Mouse (Mus musculus): ENCODE measurements at regions not wholly inside any gene's neighbourhood (a gene's known extent, or its start where the extent isn't known, plus 50 kb on each side); places are given as distances from the start of the nearest gene placed in this dataset.
A peak's percentile ranks its signal among the peaks of the same experiment; 100 is the strongest.

DNA sequence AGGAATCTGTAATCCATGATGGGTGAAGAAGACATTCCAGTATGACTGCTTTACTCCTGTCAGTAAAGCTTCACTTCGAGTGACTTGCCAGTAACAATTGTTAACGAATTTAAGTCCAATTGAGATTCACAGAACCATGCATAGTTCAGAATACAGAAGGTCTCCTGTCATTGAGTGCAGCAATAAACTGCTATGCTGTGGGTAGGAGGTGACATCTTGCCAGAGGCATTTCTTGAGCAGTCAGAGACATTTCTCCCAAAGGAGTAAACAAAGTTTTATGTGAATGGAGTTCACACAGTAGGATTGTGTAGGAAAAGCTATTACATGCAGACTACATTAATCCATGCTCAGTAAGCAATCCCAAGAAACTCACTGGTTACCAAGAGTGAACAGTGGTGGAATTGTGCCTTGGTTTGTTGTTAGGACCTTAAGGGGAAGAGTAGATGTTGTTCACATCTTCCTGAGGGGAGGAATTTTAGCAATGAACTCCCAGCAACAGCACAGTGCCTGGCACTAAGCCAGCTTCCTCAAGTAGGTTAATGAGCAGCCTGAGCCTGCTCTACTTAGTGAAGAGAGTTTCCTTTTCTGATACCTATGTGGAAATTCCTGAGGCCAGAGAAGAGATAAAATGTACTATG lies 149.1 kb upstream of the Syndig1 start:
- H3K4me3 ChIP-seq (replicated peaks; ENCODE audit: low read length) = no peak overlapping the region
- H3K27me3 ChIP-seq (replicated peaks; ENCODE audit: control insufficient read depth, insufficient read depth, low read length) = no peaks in the 10 kb centered on the region
- H3K4me1 ChIP-seq (replicated peaks; ENCODE audit: control insufficient read depth, insufficient read depth, low read length) = no peaks in the 10 kb centered on the region
- no peaks in the 10 kb centered on the region for H3K9me3 ChIP-seq (ENCODE audit: control insufficient read depth, low read length)
- H3K36me3 ChIP-seq (ENCODE audit: control insufficient read depth, insufficient read depth) = no peaks in the 10 kb centered on the region
- 22% methylated on average over 2 of the region's 2 CpGs for WGBS
- H3K4me2 ChIP-seq (ENCODE audit: low read length) = no peak overlapping the region
- no peak overlapping the region for H3K27ac ChIP-seq (ENCODE audit: low read length)
- ATAC-seq = peak; percentile 66
- H3K9ac ChIP-seq (replicated peaks; ENCODE audit: low read depth, low read length) = no peak overlapping the region

DNA sequence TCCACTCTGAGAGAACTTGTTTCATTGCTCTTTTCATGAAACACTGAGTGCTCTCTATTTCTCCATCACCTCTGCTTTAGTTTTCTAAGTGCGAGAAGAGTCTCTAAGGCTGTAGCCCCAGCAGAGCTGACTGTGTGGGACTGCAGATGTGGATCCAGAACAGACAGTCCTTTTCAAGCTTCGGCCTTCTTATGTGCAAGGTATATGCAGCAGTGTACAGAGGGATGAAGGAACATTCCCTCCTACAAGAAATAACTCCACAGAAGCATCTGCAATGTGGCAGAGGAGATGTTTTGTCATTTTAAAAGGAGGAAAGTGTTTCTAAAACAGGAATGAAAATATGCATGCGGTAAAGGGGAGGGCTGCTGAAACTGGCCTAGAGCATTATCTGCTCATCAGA lies 106.7 kb upstream of the Syndig1 start:
- H3K9ac ChIP-seq (replicated peaks; ENCODE audit: low read depth, low read length) = no peak overlapping the region
- WGBS = 88% methylated on average over 3 of the region's 3 CpGs
- ATAC-seq = no peak
- no peaks in the 10 kb centered on the region for H3K27me3 ChIP-seq (replicated peaks; ENCODE audit: control insufficient read depth, insufficient read depth, low read length)
- H3K4me3 ChIP-seq (replicated peaks; ENCODE audit: low read length) = no peak overlapping the region
- H3K4me2 ChIP-seq (ENCODE audit: low read length) = no peak overlapping the region
- no peaks in the 10 kb centered on the region for H3K36me3 ChIP-seq (ENCODE audit: control insufficient read depth, insufficient read depth)
- H3K9me3 ChIP-seq (ENCODE audit: control insufficient read depth, low read length) = no peaks in the 10 kb centered on the region
- no peaks in the 10 kb centered on the region for H3K4me1 ChIP-seq (replicated peaks; ENCODE audit: control insufficient read depth, insufficient read depth, low read length)
- no peak overlapping the region for H3K27ac ChIP-seq (ENCODE audit: low read length)

DNA sequence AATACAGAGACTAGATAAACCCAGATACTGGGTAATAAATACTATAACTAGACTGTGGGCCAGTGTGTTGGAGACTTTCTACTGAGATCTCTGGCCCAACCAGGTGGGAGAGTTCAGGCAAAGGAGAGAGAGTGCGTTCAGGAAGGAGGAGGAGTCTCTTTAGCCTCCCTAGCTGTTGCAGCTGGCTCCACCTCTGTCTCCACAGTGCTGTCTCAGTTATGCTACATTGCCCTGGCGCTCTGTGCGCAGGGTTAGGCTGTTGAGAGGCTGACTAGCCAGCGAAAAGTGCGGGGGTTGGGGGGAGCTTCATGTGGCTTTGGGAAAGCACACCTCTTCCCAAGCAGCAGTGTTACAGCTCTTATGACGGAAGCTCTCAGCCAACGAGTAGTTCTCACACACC lies 104.7 kb upstream of the Syndig1 start:
- Histone ChIP-seq H3K4me2 (ENCODE audit: low read length) (no peak overlapping the region), H3K36me3 (ENCODE audit: control insufficient read depth, insufficient read depth) (no peaks in the 10 kb centered on the region), H3K27me3 (replicated peaks; ENCODE audit: control insufficient read depth, insufficient read depth, low read length) (no peaks in the 10 kb centered on the region), H3K27ac (ENCODE audit: low read length) (no peak overlapping the region), H3K9ac (replicated peaks; ENCODE audit: low read depth, low read length) (no peak overlapping the region), H3K9me3 (ENCODE audit: control insufficient read depth, low read length) (no peaks in the 10 kb centered on the region), H3K4me3 (replicated peaks; ENCODE audit: low read length) (no peak overlapping the region), H3K4me1 (replicated peaks; ENCODE audit: control insufficient read depth, insufficient read depth, low read length) (no peaks in the 10 kb centered on the region)
- 30% methylated on average over 7 of the region's 7 CpGs for WGBS
- ATAC-seq = no peak

DNA sequence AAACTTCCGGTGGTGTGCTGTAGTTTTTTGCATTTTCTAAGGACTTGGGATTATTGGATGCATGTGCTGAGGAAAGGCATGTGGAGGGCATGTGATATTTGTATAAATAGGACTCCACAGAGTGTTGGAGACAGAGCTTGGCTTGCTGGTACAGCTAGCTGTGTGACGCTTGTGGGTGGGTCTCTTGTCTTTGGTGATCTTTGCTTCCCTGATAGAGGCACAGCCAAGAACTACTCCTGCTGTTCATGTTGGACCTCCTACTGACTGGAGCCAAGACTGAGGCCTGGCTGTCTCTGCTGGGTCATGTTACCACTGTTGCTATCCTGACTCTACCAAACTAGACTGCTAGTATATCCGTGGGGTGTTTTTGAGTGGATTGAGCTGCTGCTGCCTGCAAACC lies 103.1 kb upstream of the Syndig1 start:
- Histone ChIP-seq H3K4me1 (replicated peaks; ENCODE audit: control insufficient read depth, insufficient read depth, low read length) (no peaks in the 10 kb centered on the region), H3K9ac (replicated peaks; ENCODE audit: low read depth, low read length) (no peak overlapping the region), H3K27me3 (replicated peaks; ENCODE audit: control insufficient read depth, insufficient read depth, low read length) (no peaks in the 10 kb centered on the region), H3K4me3 (replicated peaks; ENCODE audit: low read length) (no peak overlapping the region), H3K9me3 (ENCODE audit: control insufficient read depth, low read length) (no peaks in the 10 kb centered on the region), H3K4me2 (ENCODE audit: low read length) (no peak overlapping the region), H3K36me3 (ENCODE audit: control insufficient read depth, insufficient read depth) (no peaks in the 10 kb centered on the region), H3K27ac (ENCODE audit: low read length) (no peak overlapping the region)
- ATAC-seq = no peak
- 84% methylated on average over 3 of the region's 3 CpGs for WGBS

DNA sequence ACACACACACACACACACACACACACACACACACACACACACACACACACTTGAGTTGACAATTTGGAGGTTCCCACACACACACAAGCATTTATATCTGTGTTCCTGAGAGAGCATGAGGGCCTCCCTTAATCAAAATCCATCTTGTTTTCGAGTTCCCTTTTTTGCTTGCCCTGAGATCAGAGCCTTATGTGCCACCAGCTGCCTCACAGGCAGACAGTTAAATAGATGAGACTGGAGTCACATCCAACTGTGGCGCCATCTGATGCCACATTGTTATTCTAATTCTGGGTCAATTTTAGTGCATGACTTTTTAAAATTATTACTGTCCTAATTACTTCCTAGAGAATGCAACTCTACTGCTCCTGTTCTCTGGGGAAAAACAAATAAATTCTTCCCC lies 91.2 kb upstream of the Syndig1 start:
- Histone ChIP-seq H3K27me3 (replicated peaks; ENCODE audit: control insufficient read depth, insufficient read depth, low read length) (no peaks in the 10 kb centered on the region), H3K4me1 (replicated peaks; ENCODE audit: control insufficient read depth, insufficient read depth, low read length) (peaks cover 5% of the 10 kb centered on the region), H3K9ac (replicated peaks; ENCODE audit: low read depth, low read length) (no peak overlapping the region), H3K4me3 (replicated peaks; ENCODE audit: low read length) (no peak overlapping the region), H3K4me2 (ENCODE audit: low read length) (no peak overlapping the region), H3K27ac (ENCODE audit: low read length) (no peak overlapping the region), H3K36me3 (ENCODE audit: control insufficient read depth, insufficient read depth) (no peaks in the 10 kb centered on the region), H3K9me3 (ENCODE audit: control insufficient read depth, low read length) (no peaks in the 10 kb centered on the region)
- 45% methylated on average over 2 of the region's 2 CpGs for WGBS
- ATAC-seq = peak; percentile 64; the same call in 1 of the 2 replicates

DNA sequence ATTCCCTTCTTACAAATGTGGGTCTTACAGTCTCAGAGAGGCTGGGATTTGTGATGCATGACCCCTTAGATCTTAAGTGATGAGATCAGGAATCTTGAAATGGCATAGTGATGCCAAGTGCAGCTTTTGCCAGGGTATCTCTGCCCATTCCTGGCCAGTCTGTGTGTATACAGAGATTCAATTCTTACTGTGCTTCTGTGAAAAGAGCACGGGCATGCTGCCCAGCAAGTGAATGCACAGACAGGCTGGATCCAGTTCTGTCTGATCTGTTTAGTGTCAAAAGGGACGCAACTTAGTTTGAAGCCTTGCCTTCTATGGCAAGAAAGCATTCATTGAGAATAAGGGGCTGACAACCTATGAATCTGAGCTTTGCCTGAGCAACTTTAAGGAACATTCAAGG lies 89.1 kb upstream of the Syndig1 start:
- H3K4me3 ChIP-seq (replicated peaks; ENCODE audit: low read length) = no peak overlapping the region
- WGBS = 44% methylated on average over 2 of the region's 2 CpGs
- H3K36me3 ChIP-seq (ENCODE audit: control insufficient read depth, insufficient read depth) = no peaks in the 10 kb centered on the region
- H3K4me2 ChIP-seq (ENCODE audit: low read length) = no peak overlapping the region
- ATAC-seq = peak; percentile 91
- no peaks in the 10 kb centered on the region for H3K27me3 ChIP-seq (replicated peaks; ENCODE audit: control insufficient read depth, insufficient read depth, low read length)
- no peak overlapping the region for H3K9ac ChIP-seq (replicated peaks; ENCODE audit: low read depth, low read length)
- no peak overlapping the region for H3K27ac ChIP-seq (ENCODE audit: low read length)
- H3K4me1 ChIP-seq (replicated peaks; ENCODE audit: control insufficient read depth, insufficient read depth, low read length) = peaks cover 5% of the 10 kb centered on the region
- no peaks in the 10 kb centered on the region for H3K9me3 ChIP-seq (ENCODE audit: control insufficient read depth, low read length)

DNA sequence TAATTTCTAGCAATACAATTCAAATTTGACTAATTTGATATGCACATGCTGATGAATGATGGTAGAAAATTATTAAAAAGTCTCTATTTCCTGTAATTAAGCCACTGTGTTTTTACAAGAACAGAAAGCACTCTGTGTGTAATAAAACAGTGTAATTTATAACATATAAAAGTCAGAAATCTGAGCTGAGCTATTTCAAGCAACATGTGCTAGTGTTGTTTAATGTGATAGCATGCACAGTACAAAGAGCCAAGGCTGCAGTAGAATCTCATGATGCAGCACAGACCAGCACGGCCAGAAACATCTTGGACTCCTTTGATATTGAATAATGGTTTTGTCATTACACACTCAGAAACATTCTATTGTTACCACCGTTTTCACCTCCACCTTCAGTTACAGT lies 86.3 kb upstream of the Syndig1 start:
- Histone ChIP-seq H3K4me1 (replicated peaks; ENCODE audit: control insufficient read depth, insufficient read depth, low read length) (peaks cover 5% of the 10 kb centered on the region; the same call in 1 of the 2 replicates), H3K4me2 (ENCODE audit: low read length) (no peak overlapping the region), H3K9me3 (ENCODE audit: control insufficient read depth, low read length) (no peaks in the 10 kb centered on the region), H3K9ac (replicated peaks; ENCODE audit: low read depth, low read length) (no peak overlapping the region), H3K4me3 (replicated peaks; ENCODE audit: low read length) (no peak overlapping the region), H3K27ac (ENCODE audit: low read length) (no peak overlapping the region), H3K36me3 (ENCODE audit: control insufficient read depth, insufficient read depth) (no peaks in the 10 kb centered on the region), H3K27me3 (replicated peaks; ENCODE audit: control insufficient read depth, insufficient read depth, low read length) (no peaks in the 10 kb centered on the region)
- ATAC-seq = no peak
- WGBS = 82% methylated on average over 2 of the region's 2 CpGs

DNA sequence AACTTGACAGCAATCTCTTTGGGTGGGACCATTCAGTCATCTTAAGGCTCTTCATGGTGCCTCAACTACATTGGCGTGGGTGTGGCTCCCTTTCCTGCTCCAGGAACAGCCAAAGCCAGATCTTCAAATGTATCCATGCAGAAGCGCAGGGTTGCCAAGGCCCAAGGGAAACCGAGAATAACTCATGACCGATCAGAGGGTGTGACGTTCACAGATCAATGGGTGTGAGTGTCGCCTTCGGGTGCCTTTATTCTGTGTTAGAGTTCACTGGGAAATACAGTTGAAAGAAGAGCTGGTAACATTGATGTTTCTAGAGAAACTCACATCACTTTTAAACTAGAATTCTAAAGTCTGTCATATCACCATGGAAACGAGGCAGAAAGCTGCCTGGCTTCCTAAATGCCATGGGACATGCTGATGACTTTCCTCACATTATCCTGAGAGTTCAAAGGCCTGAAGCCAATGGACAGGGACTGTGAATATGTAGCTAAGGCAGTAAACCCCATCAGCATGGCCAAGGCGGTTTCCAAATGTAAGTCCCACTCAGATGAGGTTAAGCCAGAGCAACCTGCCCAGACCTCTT lies 80.7 kb upstream of the Syndig1 start:
- no peaks in the 10 kb centered on the region for H3K9me3 ChIP-seq (ENCODE audit: control insufficient read depth, low read length)
- H3K9ac ChIP-seq (replicated peaks; ENCODE audit: low read depth, low read length) = no peak overlapping the region
- ATAC-seq = 0 out of 2 replicates have a peak, but pooled peaks have one; percentile 38
- H3K36me3 ChIP-seq (ENCODE audit: control insufficient read depth, insufficient read depth) = no peaks in the 10 kb centered on the region
- H3K4me3 ChIP-seq (replicated peaks; ENCODE audit: low read length) = no peak overlapping the region
- H3K27me3 ChIP-seq (replicated peaks; ENCODE audit: control insufficient read depth, insufficient read depth, low read length) = no peaks in the 10 kb centered on the region
- no peaks in the 10 kb centered on the region for H3K4me1 ChIP-seq (replicated peaks; ENCODE audit: control insufficient read depth, insufficient read depth, low read length)
- H3K27ac ChIP-seq (ENCODE audit: low read length) = no peak overlapping the region
- WGBS = 89% methylated on average over 9 of the region's 9 CpGs
- no peak overlapping the region for H3K4me2 ChIP-seq (ENCODE audit: low read length)

DNA sequence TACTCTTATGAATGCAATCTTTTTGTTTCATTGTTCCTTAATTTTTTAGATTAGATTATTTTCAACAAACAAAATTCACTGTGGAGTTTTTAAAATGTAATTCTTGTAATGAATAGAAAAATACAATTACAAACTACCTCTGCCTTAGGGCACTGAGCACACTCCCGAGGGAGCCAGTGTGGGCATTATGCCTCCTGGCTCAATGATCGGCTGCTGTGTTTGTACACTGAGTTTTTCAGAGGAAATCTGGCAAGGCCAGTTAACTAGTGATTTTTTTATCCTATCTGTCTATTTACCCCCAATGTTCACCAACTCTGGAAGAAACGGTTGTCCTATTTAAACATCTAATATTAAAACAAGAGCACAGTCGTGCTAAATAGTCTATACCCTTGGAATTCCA lies 69.9 kb upstream of the Syndig1 start:
- H3K4me2 ChIP-seq (ENCODE audit: low read length) = no peak overlapping the region
- H3K27ac ChIP-seq (ENCODE audit: low read length) = no peak overlapping the region
- H3K9ac ChIP-seq (replicated peaks; ENCODE audit: low read depth, low read length) = no peak overlapping the region
- 65% methylated on average over 4 of the region's 4 CpGs for WGBS
- ATAC-seq = no peak
- no peaks in the 10 kb centered on the region for H3K9me3 ChIP-seq (ENCODE audit: control insufficient read depth, low read length)
- H3K36me3 ChIP-seq (ENCODE audit: control insufficient read depth, insufficient read depth) = no peaks in the 10 kb centered on the region
- no peak overlapping the region for H3K4me3 ChIP-seq (replicated peaks; ENCODE audit: low read length)
- H3K27me3 ChIP-seq (replicated peaks; ENCODE audit: control insufficient read depth, insufficient read depth, low read length) = no peaks in the 10 kb centered on the region
- no peaks in the 10 kb centered on the region for H3K4me1 ChIP-seq (replicated peaks; ENCODE audit: control insufficient read depth, insufficient read depth, low read length)

DNA sequence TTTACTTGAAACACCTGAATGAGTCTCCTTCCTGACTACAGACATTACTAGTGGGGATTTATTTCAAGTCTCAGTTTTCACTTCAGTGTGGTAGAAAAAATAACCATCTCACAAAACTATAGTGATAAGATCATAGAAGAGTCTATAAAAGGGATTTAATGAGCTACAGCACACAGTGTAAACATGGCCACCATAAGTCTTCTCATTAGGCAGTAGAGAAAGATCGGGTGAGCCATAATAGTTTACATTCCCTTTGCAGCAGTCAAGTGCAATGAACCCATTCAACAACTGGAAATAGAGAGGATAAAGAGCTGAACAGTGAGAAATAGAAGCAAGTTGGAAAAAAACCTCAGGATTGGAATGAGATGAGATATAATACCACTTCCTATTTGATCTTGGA lies 65.1 kb upstream of the Syndig1 start:
- Histone ChIP-seq H3K27ac (ENCODE audit: low read length) (no peak overlapping the region), H3K9me3 (ENCODE audit: control insufficient read depth, low read length) (no peaks in the 10 kb centered on the region), H3K4me2 (ENCODE audit: low read length) (no peak overlapping the region), H3K9ac (replicated peaks; ENCODE audit: low read depth, low read length) (no peak overlapping the region), H3K4me1 (replicated peaks; ENCODE audit: control insufficient read depth, insufficient read depth, low read length) (no peaks in the 10 kb centered on the region), H3K36me3 (ENCODE audit: control insufficient read depth, insufficient read depth) (no peaks in the 10 kb centered on the region), H3K27me3 (replicated peaks; ENCODE audit: control insufficient read depth, insufficient read depth, low read length) (no peaks in the 10 kb centered on the region), H3K4me3 (replicated peaks; ENCODE audit: low read length) (no peak overlapping the region)
- WGBS = 56% methylated on average over 1 of the region's 1 CpGs
- ATAC-seq = no peak
